Mouse (Mus musculus) ovary, postnatal 36 days (tissue): ENCODE measurements around the gene Ppp1r2.
A peak's percentile ranks its signal among the peaks of the same experiment; 100 is the strongest.
"Not testable (repeated sequence)": the region's sequence is repeated elsewhere in the genome, so short reads cannot be mapped to it uniquely, and the experiment has no call there.

ENCODE experiments used
- DNase-seq: peaks from one replicate; pipeline ENCODE4 v3.0.0; 2022; ENCODE audit warnings: low spot score, mixed read lengths

Ppp1r2 gene

GRCm38 (mm10) chr16:31274674-31275460 lies at the start of gene Ppp1r2:
Gene Ppp1r2 (minus strand): TSS chr16:31275277.
- peak; percentile 94 for DNase-seq

DNA sequence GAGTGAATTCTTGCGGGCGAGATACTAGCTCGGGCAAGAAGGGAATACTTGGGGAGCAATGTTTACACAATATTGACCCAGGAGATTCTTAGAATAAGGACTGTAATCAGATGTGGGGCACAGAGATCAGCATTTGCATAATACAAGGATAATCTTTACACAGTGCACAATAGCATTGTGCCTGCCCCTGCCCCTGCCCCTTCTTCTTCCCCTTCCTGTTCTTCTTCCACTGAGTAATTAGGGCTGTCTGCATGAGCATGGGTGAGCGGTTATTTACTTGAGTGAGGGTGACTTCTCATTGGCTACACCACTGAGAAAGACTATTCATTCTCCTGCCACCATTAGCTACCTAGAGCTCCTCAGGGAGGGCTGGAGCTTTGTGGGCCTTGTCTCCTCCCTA lies 46.4 kb upstream of the Ppp1r2 start:
- DNase-seq = no peak

DNA sequence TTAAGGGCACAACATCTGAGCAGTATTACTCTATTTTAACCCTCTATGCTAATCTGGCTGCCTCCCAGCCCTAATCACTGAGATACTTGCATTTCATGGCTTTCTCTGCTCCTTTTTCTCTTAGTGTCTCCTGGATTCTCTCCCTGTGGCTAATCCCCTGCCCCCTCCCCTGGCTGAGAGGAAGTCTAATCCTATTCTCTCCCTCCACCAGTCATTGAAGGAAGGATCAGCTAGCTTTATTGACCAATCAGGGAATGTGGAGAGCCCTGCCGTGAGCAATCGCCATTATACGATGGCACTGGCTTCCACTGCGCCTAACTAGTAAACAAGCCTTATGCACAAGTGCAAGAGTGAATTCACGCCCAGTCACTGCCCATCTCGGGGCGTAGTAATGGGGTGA lies 45.9 kb upstream of the Ppp1r2 start:
- no peak for DNase-seq

DNA sequence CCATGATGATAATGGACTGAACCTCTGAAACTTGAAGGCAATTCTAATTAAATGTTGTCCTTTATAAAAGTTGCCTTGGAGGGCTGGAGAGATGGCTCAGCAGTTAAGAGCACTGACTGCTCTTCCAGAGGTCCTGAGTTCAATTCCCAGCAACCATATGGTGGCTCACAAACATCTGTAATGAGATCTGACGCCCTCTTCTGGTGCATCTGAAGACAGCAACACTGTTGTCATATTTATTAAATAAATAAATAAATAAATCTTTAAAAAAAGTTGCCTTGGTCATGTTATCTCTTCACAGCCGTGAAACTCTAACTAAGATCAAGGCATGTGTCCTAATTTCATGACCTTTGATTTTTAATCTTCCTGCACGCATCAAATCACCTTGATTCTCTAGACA lies 44.6 kb upstream of the Ppp1r2 start:
- not testable (repeated sequence) for DNase-seq

- no peak for DNase-seq
Observed at GRCm38 (mm10) chr16:31319316-31319715, 44.2 kb upstream of the Ppp1r2 start.

- no peak for DNase-seq
Observed at GRCm38 (mm10) chr16:31318418-31318817, 43.3 kb upstream of the Ppp1r2 start.

DNA sequence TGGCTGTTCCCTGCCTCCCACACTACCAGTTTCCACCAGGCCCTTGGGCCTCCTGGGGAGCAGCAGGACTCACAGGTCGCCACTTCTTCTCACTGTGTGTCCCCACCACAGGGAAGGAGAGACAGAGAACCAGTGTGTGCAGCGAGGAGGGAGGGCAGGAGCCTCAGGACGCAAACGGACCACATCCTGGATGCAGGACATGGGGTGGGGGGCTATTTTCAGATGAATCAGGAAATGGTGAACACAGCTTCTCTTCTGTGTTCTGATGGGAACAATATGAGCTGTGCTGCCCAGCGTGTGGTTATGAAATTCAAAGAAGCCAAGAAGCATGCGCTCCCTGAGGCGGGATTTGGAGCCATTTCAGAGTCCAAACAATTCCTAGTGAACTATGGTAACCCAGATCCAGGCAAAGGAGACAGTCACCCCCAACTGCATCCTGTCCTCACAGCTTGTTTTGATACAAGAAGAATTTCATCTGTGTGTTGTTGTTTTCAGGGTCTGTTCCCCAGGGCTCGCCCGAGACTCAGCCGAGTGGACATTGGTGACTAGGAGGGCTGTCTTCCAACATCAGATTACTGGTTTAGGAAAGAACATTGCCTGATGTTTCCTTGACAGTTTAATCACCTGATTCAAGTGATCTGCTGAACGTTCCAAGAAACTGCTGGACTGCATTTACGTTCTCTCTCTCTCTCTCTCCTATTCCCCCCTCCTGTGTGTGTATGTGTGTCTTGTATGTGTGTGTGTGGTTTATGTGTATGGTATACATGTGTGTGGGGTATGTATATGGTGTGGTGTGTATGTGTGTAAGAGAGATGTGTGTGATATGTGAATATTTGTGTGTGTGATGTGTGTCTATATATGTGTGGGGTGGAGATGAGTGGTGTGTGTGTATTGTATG lies 41.4 kb upstream of the Ppp1r2 start:
- not testable (repeated sequence) for DNase-seq

GRCm38 (mm10) chr16:31315294-31315693 lies 40.2 kb upstream of the Ppp1r2 start:
- no peak for DNase-seq

GRCm38 (mm10) chr16:31314497-31315233 lies 39.6 kb upstream of the Ppp1r2 start, which contains the start of gene Apod:
Gene Apod (minus strand): TSS chr16:31314808.
- DNase-seq = no peak

- DNase-seq = no peak
Observed at GRCm38 (mm10) chr16:31313611-31314010, 38.5 kb upstream of the Ppp1r2 start.

DNA sequence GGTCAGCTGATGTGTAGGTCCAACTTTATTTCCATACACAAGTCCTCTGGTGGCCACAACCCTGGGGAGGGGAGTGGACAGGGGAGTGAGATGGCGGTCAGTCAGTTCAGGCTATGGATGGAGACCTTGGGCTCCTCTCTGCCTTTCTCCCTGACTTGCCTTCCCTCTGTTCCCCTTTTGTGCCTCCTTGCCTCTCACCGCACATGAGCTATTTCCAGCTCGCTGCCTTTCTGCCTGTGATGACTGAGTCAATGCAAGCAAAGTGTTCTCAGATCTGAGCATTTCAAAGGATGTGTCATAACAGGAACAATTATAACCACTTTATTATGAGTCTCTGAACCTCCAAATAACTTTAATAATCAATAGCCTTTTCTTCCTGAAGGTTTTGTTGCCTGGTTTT lies 37.2 kb upstream of the Ppp1r2 start:
- no peak for DNase-seq

DNA sequence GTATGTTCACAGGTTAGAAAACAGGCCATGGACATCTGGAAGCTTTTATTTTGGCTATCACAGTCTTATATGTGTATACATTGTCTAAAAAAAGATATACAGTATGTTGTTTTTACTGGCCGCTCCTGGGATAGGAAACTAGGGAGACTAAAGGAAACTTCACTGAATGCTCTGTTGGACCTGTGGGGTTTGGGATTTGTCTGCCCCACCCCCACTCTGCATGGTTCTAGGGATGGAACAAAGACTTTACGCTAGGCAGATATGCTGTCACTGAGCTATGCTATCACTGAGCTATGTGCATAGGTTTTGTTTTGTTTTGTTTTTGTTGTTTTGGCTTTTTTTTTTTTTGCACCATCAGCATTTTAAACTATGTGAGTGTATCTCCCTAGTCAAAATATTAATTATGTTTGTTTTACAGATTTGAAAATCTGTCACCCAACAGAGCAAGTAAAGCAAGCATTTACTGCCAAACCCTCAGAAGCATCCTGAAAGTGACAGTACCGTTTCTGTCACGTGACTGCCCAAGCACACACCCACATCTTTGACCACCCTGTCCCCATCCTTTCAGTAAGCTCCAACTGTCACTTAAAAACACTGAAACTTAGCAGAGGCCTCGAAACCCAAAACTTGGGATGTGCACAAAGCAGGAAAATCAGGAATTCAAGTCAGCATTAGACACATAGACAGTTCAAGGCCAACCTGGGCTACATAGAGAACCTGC lies 30.3 kb upstream of the Ppp1r2 start:
- DNase-seq = no peak

- no peak for DNase-seq
Observed at GRCm38 (mm10) chr16:31303276-31303675, 28.2 kb upstream of the Ppp1r2 start.

GRCm38 (mm10) chr16:31300883-31301532 lies 25.9 kb upstream of the Ppp1r2 start:
- no peak for DNase-seq

DNA sequence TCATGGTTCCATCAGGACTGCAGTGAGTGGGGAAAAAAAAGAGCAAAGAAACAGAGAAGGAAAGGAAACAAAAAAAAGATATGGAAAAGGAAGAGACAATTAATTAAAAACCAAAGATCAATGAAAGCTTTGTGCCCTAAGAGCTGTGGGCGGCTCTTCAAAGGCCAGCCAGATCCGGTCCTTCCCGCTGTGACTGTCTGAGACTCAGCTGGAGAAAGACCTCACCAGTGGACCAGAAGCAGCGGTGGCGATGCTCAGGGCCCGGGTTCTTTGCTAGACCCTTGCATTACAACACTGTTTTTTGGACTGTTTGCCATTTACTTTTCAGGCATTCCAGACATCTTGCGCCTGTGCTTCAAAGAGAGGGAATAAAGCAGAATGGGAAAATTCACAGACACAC lies 25.4 kb upstream of the Ppp1r2 start:
- no peak for DNase-seq

GRCm38 (mm10) chr16:31299960-31300353 lies 24.9 kb upstream of the Ppp1r2 start:
- DNase-seq = no peak

GRCm38 (mm10) chr16:31299164-31299959 lies 24.3 kb upstream of the Ppp1r2 start:
- no peak for DNase-seq

DNA sequence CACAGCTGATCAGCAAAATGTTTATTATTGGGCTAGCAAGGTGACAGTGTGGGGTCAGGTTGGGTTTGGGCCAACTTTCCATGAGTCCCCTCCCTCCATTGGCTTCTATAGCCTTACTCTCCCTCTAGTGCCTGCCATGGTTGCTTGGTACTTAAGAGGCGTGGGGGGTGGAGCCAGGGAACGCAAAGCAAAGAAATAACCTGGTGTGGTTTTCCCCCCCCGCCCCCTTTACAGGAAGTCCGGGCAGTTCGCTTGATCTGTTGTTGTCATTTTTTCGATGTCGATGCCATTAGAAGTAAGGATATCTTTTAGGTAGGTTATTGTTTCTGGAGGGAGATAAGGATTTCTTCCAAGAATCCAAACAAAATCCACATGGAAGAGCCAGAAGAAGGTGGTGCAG lies 22.0 kb upstream of the Ppp1r2 start:
- DNase-seq = no peak

DNA sequence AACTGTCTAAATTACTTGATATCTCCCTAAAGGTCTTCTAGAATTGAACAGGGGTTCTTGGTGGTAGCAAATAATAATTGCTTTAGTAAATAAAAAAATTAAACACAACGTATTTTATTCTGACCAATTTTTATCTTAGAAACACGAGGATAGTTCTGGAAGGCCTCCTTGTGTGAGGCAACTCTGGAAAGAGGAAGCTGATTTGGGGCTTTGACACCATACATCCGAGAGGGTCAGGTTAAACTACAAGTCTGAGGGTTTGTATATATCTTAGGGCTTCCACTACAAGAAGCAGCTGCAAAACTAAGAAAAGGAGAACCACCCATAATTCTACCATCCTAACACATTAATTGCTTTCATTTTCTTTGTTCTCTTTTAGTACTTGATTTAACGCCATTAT lies 18.7 kb upstream of the Ppp1r2 start:
- no peak for DNase-seq

- no peak for DNase-seq
Observed at GRCm38 (mm10) chr16:31290751-31291365, 15.8 kb upstream of the Ppp1r2 start.
